Mouse (Mus musculus) spleen, adult 2 months (tissue): ENCODE data around the gene Ecsit. TPM values are rescaled to one million over a fixed set of nuclear protein-coding genes. Genes with fewer than 3 reads are reported as not detected.

Source experiments
- DNase-seq, 2 experiments: peaks; one replicate each; pipeline versions ENCODE4 v3.0.0 to v3.0.0-alpha.2; 2012 to 2021; ENCODE audit warnings: low spot score in 2 of 2, low read depth in 1 of 2
- H3K27ac ChIP-seq: fragments of 200-500 bp; 2 replicates; pipeline ENCODE4 v1.5.1; 2012; ENCODE audit warnings: low read length, inconsistent platforms; ENCODE audit not compliant: insufficient read depth
- H3K27me3 ChIP-seq: fragments of 200-500 bp; 2 replicates; pipeline ENCODE4 v1.6.1; 2012; ENCODE audit warnings: mild to moderate bottlenecking, moderate library complexity, low read length, inconsistent platforms; ENCODE audit not compliant: control insufficient read depth, insufficient read depth
- H3K36me3 ChIP-seq: fragments of 200-500 bp; 2 replicates; pipeline ENCODE4 v1.6.1; 2012; ENCODE audit warnings: mild to moderate bottlenecking, low read length, inconsistent platforms; ENCODE audit not compliant: control insufficient read depth, insufficient read depth
- H3K4me1 ChIP-seq: fragments of 200-500 bp; 2 replicates; pipeline ENCODE4 v1.6.1; 2011; ENCODE audit warnings: inconsistent platforms; ENCODE audit not compliant: control insufficient read depth, insufficient read depth, insufficient read length
- H3K4me3 ChIP-seq: fragments of 200-500 bp; 2 replicates; pipeline ENCODE4 v1.5.1; 2011; ENCODE audit warnings: mild to moderate bottlenecking, inconsistent platforms; ENCODE audit not compliant: insufficient read depth, insufficient read length; ENCODE audit errors: extremely low read depth
- CTCF ChIP-seq: fragments of 200-500 bp; IDR thresholded peaks from 2 replicates; pipeline ENCODE4 v1.5.1; 2011; ENCODE audit warnings: mild to moderate bottlenecking, inconsistent platforms; ENCODE audit not compliant: insufficient read depth, insufficient read length, insufficient replicate concordance; ENCODE audit errors: extremely low read depth
- POLR2A ChIP-seq: fragments of 200-500 bp; IDR thresholded peaks from 2 replicates; pipeline ENCODE4 v1.6.1; 2011; ENCODE audit warnings: low read depth, low read length, inconsistent platforms
- WGBS: fragments of 180-500 bp; shearing (Covaris S2); methylation state at CpG from one replicate; pipeline ENCODE4 v1.1.7; 2018; 5-methylcytosine and 5-hydroxymethylcytosine counted together
- polyA plus RNA-seq: library from polyadenylated mRNA; depleted of rRNA; stranded (reverse); fragments of >200 nt; gene quantifications from 2 replicates; pipeline ENCODE4 v1.2.3, GENCODE M21; 2012

The Ecsit gene
- polyA plus RNA-seq, 1 experiment, result 21.8 TPM

GRCm38 (mm10) chr9:22124169-22124568, 38.9 kb upstream of the Ecsit start:
- no peak for DNase-seq
- peaks cover 30% of the 10 kb centered on the region; the same call in 1 of the 2 replicates for H3K4me1 ChIP-seq
- 69% methylated on average over 3 of the region's 3 CpGs for WGBS

GRCm38 (mm10) chr9:22123069-22123609, 37.9 kb upstream of the Ecsit start:
- 23% methylated on average over 7 of the region's 7 CpGs for WGBS
- Histone ChIP-seq H3K4me1 (peaks cover 37% of the 10 kb centered on the region; the same call in 1 of the 2 replicates), H3K27me3 (no peaks in the 10 kb centered on the region), H3K36me3 (peaks cover 10% of the 10 kb centered on the region), H3K27ac (peak overlapping the region; percentile 93), H3K4me3 (no peak overlapping the region)
- peak; percentile 66 for DNase-seq
- TF ChIP-seq CTCF (no peak), POLR2A (0 out of 2 replicates have a peak, but pooled peaks have one; percentile 1)

More at GRCm38 (mm10) chr9:22124169-22124568, 38.9 kb upstream of the Ecsit start:
- peaks cover 14% of the 10 kb centered on the region for H3K36me3 ChIP-seq
- H3K27ac ChIP-seq, result peak overlapping the region; percentile 93
- H3K4me3 ChIP-seq, result no peak overlapping the region
- H3K27me3 ChIP-seq, result no peaks in the 10 kb centered on the region
- TF ChIP-seq POLR2A (no peak), CTCF (no peak)

GRCm38 (mm10) chr9:22122005-22122404, 36.8 kb upstream of the Ecsit start:
- no peaks in the 10 kb centered on the region for H3K27me3 ChIP-seq
- TF ChIP-seq CTCF, result no peak
- peak; percentile 70; the same call in 1 of the 2 replicates for TF ChIP-seq POLR2A
- H3K4me1 ChIP-seq, result peaks cover 41% of the 10 kb centered on the region; the same call in 1 of the 2 replicates
- H3K4me3 ChIP-seq, result no peak overlapping the region
- H3K27ac ChIP-seq, result peak overlapping the region; percentile 93
- H3K36me3 ChIP-seq, result peaks cover 4% of the 10 kb centered on the region
- 45% methylated on average over 3 of the region's 3 CpGs for WGBS
- DNase-seq, result peak; percentile 48 to 69

- H3K36me3 ChIP-seq, result no peaks in the 10 kb centered on the region; the same call in 1 of the 2 replicates
- no peak for DNase-seq
- no peak overlapping the region for H3K4me3 ChIP-seq
- no peak for TF ChIP-seq POLR2A
- TF ChIP-seq CTCF, result no peak
- peaks cover 41% of the 10 kb centered on the region; the same call in 1 of the 2 replicates for H3K4me1 ChIP-seq
- H3K27ac ChIP-seq, result peak overlapping the region; percentile 93
- H3K27me3 ChIP-seq, result no peaks in the 10 kb centered on the region
Measured at GRCm38 (mm10) chr9:22121545-22121944, 36.3 kb upstream of the Ecsit start.

- peaks cover 42% of the 10 kb centered on the region; the same call in 1 of the 2 replicates for H3K4me1 ChIP-seq
Measured at GRCm38 (mm10) chr9:22119543-22119942, 34.3 kb upstream of the Ecsit start.

GRCm38 (mm10) chr9:22117754-22118456, 32.7 kb upstream of the Ecsit start:
- Histone ChIP-seq H3K36me3 (peaks cover 8% of the 10 kb centered on the region; the same call in 1 of the 2 replicates), H3K27me3 (no peaks in the 10 kb centered on the region), H3K4me1 (peaks cover 36% of the 10 kb centered on the region; the same call in 1 of the 2 replicates), H3K27ac (peak overlapping the region; percentile 9; the same call in 1 of the 2 replicates), H3K4me3 (no peak overlapping the region)
- peak; percentile 71 to 88 for DNase-seq
- no peak for TF ChIP-seq POLR2A
- TF ChIP-seq CTCF, result peak; percentile 63; the same call in 1 of the 2 replicates
- 38% methylated on average over 10 of the region's 10 CpGs for WGBS

More at GRCm38 (mm10) chr9:22119543-22119942, 34.3 kb upstream of the Ecsit start:
- H3K27me3 ChIP-seq, result no peaks in the 10 kb centered on the region
- no peak overlapping the region for H3K4me3 ChIP-seq
- H3K27ac ChIP-seq, result peak overlapping the region; percentile 80
- 68% methylated on average over 4 of the region's 4 CpGs for WGBS
- no peak for TF ChIP-seq CTCF
- TF ChIP-seq POLR2A, result no peak
- H3K36me3 ChIP-seq, result no peaks in the 10 kb centered on the region
- DNase-seq, result no peak
